Mouse (Mus musculus) liver, adult 2 months (tissue): Measurements from ENCODE around the gene Pla2g2f.

Experiments
- CTCF ChIP-seq: fragments of 200-500 bp; IDR thresholded peaks from 2 replicates; pipeline ENCODE4 v1.5.1; 2011; ENCODE audit warnings: low read depth, low read length, control low read depth
- POLR2A ChIP-seq: fragments of 200-500 bp; IDR thresholded peaks from 2 replicates; pipeline ENCODE4 v1.6.1; 2011; ENCODE audit warnings: low read length, control low read depth; ENCODE audit not compliant: insufficient read depth; ENCODE audit errors: extremely low read depth

- no peak for TF ChIP-seq POLR2A
- TF ChIP-seq CTCF = no peak
These were observed 46.8 kb downstream of the Pla2g2f start for GRCm38 (mm10) chr4:138710633-138711032.
